Comparison of ENCODE assay signal across 7 mouse cellular contexts in genomic region chr2:121288901-121289729, GRCm38 (mm10). TPM values are rescaled to one million over a fixed set of nuclear protein-coding genes. Genes with fewer than 3 reads are reported as not detected.
DNase-seq lines count a peak whose midpoint lies in the region; ATAC-seq and TF ChIP-seq lines count a peak whose summit lies in the region.

Gene Map1a, plus strand, starts transcription at chr2:121289600.

- peaks cover 11% of the 10 kb centered on the region for H3K4me1 ChIP-seq in embryonic facial prominence, embryonic 13.5 days
- H3K4me1 ChIP-seq in heart, adult 2 months (ENCODE audit: control insufficient read depth, insufficient read depth, low read length), result peaks cover 6% of the 10 kb centered on the region
- peaks cover 14% of the 10 kb centered on the region for H3K4me1 ChIP-seq in limb, embryonic 13.5 days
- peaks cover 31% of the 10 kb centered on the region for H3K4me1 ChIP-seq in midbrain, embryonic 16.5 days (ENCODE audit: control insufficient read depth, insufficient read depth, low read length)

- H3K27ac ChIP-seq in embryonic facial prominence, embryonic 13.5 days, result no peak within 1 kb of the TSS
- H3K27ac ChIP-seq in heart, adult 2 months, result peak within 1 kb of the TSS; percentile 68
- no peak within 1 kb of the TSS for H3K27ac ChIP-seq in limb, embryonic 13.5 days
- H3K27ac ChIP-seq in midbrain, embryonic 16.5 days (ENCODE audit: low read length), result peak within 1 kb of the TSS; percentile 94

- no peaks in the 10 kb centered on the region for H3K9me3 ChIP-seq in embryonic facial prominence, embryonic 13.5 days
- H3K9me3 ChIP-seq in limb, embryonic 13.5 days, result no peaks in the 10 kb centered on the region
- H3K9me3 ChIP-seq in midbrain, embryonic 16.5 days (replicated peaks; ENCODE audit: control insufficient read depth, low read length, poor library complexity, severe bottlenecking), result no peaks in the 10 kb centered on the region

- H3K27me3 ChIP-seq in embryonic facial prominence, embryonic 13.5 days, result peaks cover 32% of the 10 kb centered on the region
- no peaks in the 10 kb centered on the region for H3K27me3 ChIP-seq in heart, adult 2 months (ENCODE audit: control insufficient read depth, insufficient read depth, low read length)
- peaks cover 50% of the 10 kb centered on the region for H3K27me3 ChIP-seq in limb, embryonic 13.5 days
- H3K27me3 ChIP-seq in midbrain, embryonic 16.5 days (ENCODE audit: control insufficient read depth, insufficient read depth, low read depth, low read length), result no peaks in the 10 kb centered on the region

- TF ChIP-seq EP300 in heart, adult 2 months (IDR thresholded peaks at IDR 0.05; ENCODE audit: insufficient read depth, low read depth, low read length), result no peak

- peak within 1 kb of the TSS; percentile 56 for H3K4me3 ChIP-seq in embryonic facial prominence, embryonic 13.5 days
- H3K4me3 ChIP-seq in heart, adult 2 months, result peak within 1 kb of the TSS; percentile 63
- H3K4me3 ChIP-seq in limb, embryonic 13.5 days, result peak within 1 kb of the TSS; percentile 57
- peak within 1 kb of the TSS; percentile 58 for H3K4me3 ChIP-seq in midbrain, embryonic 16.5 days (ENCODE audit: low read depth, low read length)

- no peaks in the 10 kb centered on the region for H3K36me3 ChIP-seq in embryonic facial prominence, embryonic 13.5 days
- H3K36me3 ChIP-seq in heart, adult 2 months (ENCODE audit: control insufficient read depth, insufficient read depth, low read length), result no peaks in the 10 kb centered on the region
- no peaks in the 10 kb centered on the region for H3K36me3 ChIP-seq in limb, embryonic 13.5 days
- H3K36me3 ChIP-seq in midbrain, embryonic 16.5 days (ENCODE audit: control insufficient read depth, insufficient read depth, low read length), result no peaks in the 10 kb centered on the region

- H3K4me2 ChIP-seq in embryonic facial prominence, embryonic 13.5 days, result peak within 1 kb of the TSS; percentile 90
- peak within 1 kb of the TSS; percentile 81 for H3K4me2 ChIP-seq in limb, embryonic 13.5 days (replicated peaks)
- peak within 1 kb of the TSS; percentile 73 for H3K4me2 ChIP-seq in midbrain, embryonic 16.5 days (ENCODE audit: low read length)

- H3K79me2 ChIP-seq in heart, adult 2 months (replicated peaks; ENCODE audit: control insufficient read depth, insufficient read depth, low read length), result no peaks in the 10 kb centered on the region

- peak within 1 kb of the TSS; percentile 51 for H3K9ac ChIP-seq in embryonic facial prominence, embryonic 13.5 days
- H3K9ac ChIP-seq in heart, adult 2 months (ENCODE audit: low read depth, low read length), result peak within 1 kb of the TSS; percentile 67
- H3K9ac ChIP-seq in limb, embryonic 13.5 days, result peak within 1 kb of the TSS; percentile 60
- peak within 1 kb of the TSS; percentile 75 for H3K9ac ChIP-seq in midbrain, embryonic 16.5 days (ENCODE audit: low read depth, low read length)

- WGBS in embryonic facial prominence, embryonic 13.5 days, result under 1% methylated on average over 48 of the region's 48 CpGs
- under 1% methylated on average over 48 of the region's 48 CpGs for WGBS in heart, adult 2 months
- under 1% methylated on average over 48 of the region's 48 CpGs for WGBS in limb, embryonic 13.5 days
- under 1% methylated on average over 48 of the region's 48 CpGs for WGBS in midbrain, embryonic 16.5 days

- ATAC-seq in embryonic facial prominence, embryonic 13.5 days (ENCODE audit: insufficient number of reproducible peaks, insufficient read depth, low FRiP score, low TSS enrichment, low read depth), result peak; percentile 92
- peak; percentile 98 for ATAC-seq in limb, embryonic 13.5 days (ENCODE audit: low FRiP score, low read depth)
- ATAC-seq in midbrain, embryonic 16.5 days, result peak; percentile 96

- peak; percentile 96 to 97 for DNase-seq in adrenal gland, postnatal 36 days
- DNase-seq in heart, adult 2 months, result peak; percentile 90 to 91
- peak; percentile 84 for DNase-seq in kidney, adult 8-10 months
- peak; percentile 86 to 92 for DNase-seq in spleen, postnatal 10 days (ENCODE audit: low spot score in 2 of 2)

- intact Hi-C loops in heart, adult 2 months (cut with DNase I), result loop anchor here (1.0 kb wide), 1 partner anchor 18 kb away; the partner anchor contains the start of gene Trp53bp1

- TF ChIP-seq POLR2A in heart, adult 2 months (IDR thresholded peaks at IDR 0.05; ENCODE audit: insufficient read depth, low read depth, low read length), result peak; percentile 62

- TF ChIP-seq CTCF in heart, adult 2 months (IDR thresholded peaks at IDR 0.05), result peak; percentile 17; the same call in 1 of the 2 replicates

RNA-seq across cellular contexts. Expression of gene Map1a, which starts in this region (rescaled TPM):
- 1 to 10 TPM; 6.0 to 7.0 TPM for total RNA-seq in adrenal gland, postnatal 36 days (2021)
- 4.3 and 4.8 TPM in 2 replicates for polyA plus RNA-seq in embryonic facial prominence, embryonic 13.5 days (2015; fragmentation: Nextera tagmentation; extraction: Ambion mirVana)
- total RNA-seq in heart, adult 2 months (2021), result 1 to 10 TPM; 4.4 to 5.8 TPM
- 3.1 and 4.3 TPM in 2 replicates for polyA plus RNA-seq in heart, adult 2 months (2012; rRNA removed)
- 3.1 and 4.5 TPM in 2 replicates for polyA plus RNA-seq in limb, embryonic 13.5 days (2015; fragmentation: Nextera tagmentation; extraction: Ambion mirVana)
- polyA plus RNA-seq in midbrain, embryonic 16.5 days (2015; fragmentation: Nextera tagmentation; extraction: Ambion mirVana), result 17.0 and 20.1 TPM in 2 replicates

Comparison
In these comparisons a context has a peak if more than half of its experiments do, and no peak if none do; other contexts are left out.
1. H3K27ac ChIP-seq: peak in heart, adult 2 months (single experiment) and midbrain, embryonic 16.5 days (single experiment); none in embryonic facial prominence, embryonic 13.5 days (single experiment) and limb, embryonic 13.5 days (single experiment).
2. Peak in every context shown above with its lines, with median percentiles within 50 percentile points of each other: DNase-seq, ATAC-seq, H3K4me2 ChIP-seq, H3K4me3 ChIP-seq and H3K9ac ChIP-seq.